Mouse (Mus musculus) small intestine, adult 2 months (tissue): ENCODE results near the gene Pdpr.

Experiments
- CTCF ChIP-seq: fragments of 200-500 bp; IDR thresholded peaks from 2 replicates; pipeline ENCODE4 v1.5.1; 2012; ENCODE audit warnings: low read depth, mild to moderate bottlenecking, control low read depth, inconsistent platforms, low read length, moderate library complexity, mixed read lengths; ENCODE audit not compliant: insufficient replicate concordance, insufficient read length; ENCODE audit errors: extremely low read depth
- POLR2A ChIP-seq: fragments of 200-500 bp; IDR thresholded peaks from 2 replicates; pipeline ENCODE4 v1.6.1; 2012; ENCODE audit warnings: low read depth, mild to moderate bottlenecking, control low read depth, inconsistent platforms, low read length, moderate library complexity

- TF ChIP-seq CTCF (no peak), POLR2A (no peak)
Observed at GRCm38 (mm10) chr8:111114891-111115290, 20.5 kb downstream of the Pdpr start.
